Comparison of ENCODE assay signal across 9 mouse cellular contexts in genomic region chr16:11254723-11255164, GRCm38 (mm10). TPM values are rescaled to one million over a fixed set of nuclear protein-coding genes. Genes with fewer than 3 reads are reported as not detected.
A peak's percentile ranks its signal among the peaks of the same experiment; 100 is the strongest.
DNase-seq lines count a peak whose midpoint lies in the region; ATAC-seq and TF ChIP-seq lines count a peak whose summit lies in the region.
"Had no signal": no experiment of that assay in that cellular context is flagged by ENCODE, and none has a peak within 500 bp of the region (broad histone marks: within the 10 kb centered on the region; RNA-seq: fewer than 3 reads in every experiment).

No protein-coding gene starts in this region.

- H3K27ac ChIP-seq in kidney, embryonic 16.5 days (ENCODE audit: low read length), result peak overlapping the region; percentile 96
- H3K27ac ChIP-seq in embryonic facial prominence, embryonic 11.5 days (replicated peaks; ENCODE audit: low read depth, low read length), result 0 out of 2 replicates have a peak overlapping the region, but pooled peaks have one; percentile 48
- H3K27ac ChIP-seq in hindbrain, embryonic 16.5 days (ENCODE audit: low read depth, low read length), result peak overlapping the region; percentile 95
- peak overlapping the region; percentile 94 for H3K27ac ChIP-seq in midbrain, postnatal 0 days (ENCODE audit: low read depth, low read length)

- peaks cover 11% of the 10 kb centered on the region; the same call in 1 of the 2 replicates for H3K4me1 ChIP-seq in kidney, embryonic 16.5 days (ENCODE audit: insufficient read depth, low read length)
- H3K4me1 ChIP-seq in embryonic facial prominence, embryonic 11.5 days (ENCODE audit: control insufficient read depth, insufficient read depth, low read length), result no peaks in the 10 kb centered on the region; the same call in 1 of the 2 replicates
- H3K4me1 ChIP-seq in hindbrain, embryonic 16.5 days (ENCODE audit: control insufficient read depth, insufficient read depth, low read depth, low read length), result peaks cover 15% of the 10 kb centered on the region
- H3K4me1 ChIP-seq in midbrain, postnatal 0 days (ENCODE audit: insufficient read depth, low read length), result no peaks in the 10 kb centered on the region

- no peak for DNase-seq in kidney, adult 11 months
- peak; percentile 21 for DNase-seq in embryonic facial prominence, embryonic 11.5 days (ENCODE audit: low spot score)
- DNase-seq in midbrain, postnatal 0 days (ENCODE audit: low spot score), result no peak
- DNase-seq in retina, postnatal 1 day, result no peak
- DNase-seq in layer of hippocampus, adult 9-11 months, result no peak
- no peak for DNase-seq in cerebellum, postnatal 25 days

- H3K36me3 ChIP-seq in kidney, embryonic 16.5 days (ENCODE audit: insufficient read depth, low read length), result no peaks in the 10 kb centered on the region
- no peaks in the 10 kb centered on the region for H3K36me3 ChIP-seq in embryonic facial prominence, embryonic 11.5 days (replicated peaks; ENCODE audit: control insufficient read depth, insufficient read depth, low read depth, low read length)
- H3K36me3 ChIP-seq in hindbrain, embryonic 16.5 days (ENCODE audit: control insufficient read depth, insufficient read depth, low read length), result no peaks in the 10 kb centered on the region
- H3K36me3 ChIP-seq in midbrain, postnatal 0 days (ENCODE audit: insufficient read depth, low read length), result no peaks in the 10 kb centered on the region

- WGBS in kidney, embryonic 16.5 days, result 11% methylated on average over 10 of the region's 10 CpGs
- 23% methylated on average over 10 of the region's 10 CpGs for WGBS in embryonic facial prominence, embryonic 11.5 days
- 17% methylated on average over 10 of the region's 10 CpGs for WGBS in hindbrain, embryonic 16.5 days
- 21% methylated on average over 10 of the region's 10 CpGs for WGBS in midbrain, postnatal 0 days

- peak overlapping the region; percentile 98 for H3K4me3 ChIP-seq in kidney, embryonic 16.5 days (ENCODE audit: low read length)
- H3K4me3 ChIP-seq in embryonic facial prominence, embryonic 11.5 days (ENCODE audit: low read depth, low read length), result peak overlapping the region; percentile 100
- peak overlapping the region; percentile 99 for H3K4me3 ChIP-seq in hindbrain, embryonic 16.5 days (ENCODE audit: low read length)
- peak overlapping the region; percentile 94 for H3K4me3 ChIP-seq in midbrain, postnatal 0 days (ENCODE audit: low read depth, low read length)

- H3K27me3 ChIP-seq in kidney, embryonic 16.5 days (ENCODE audit: insufficient read depth, low read length), result no peaks in the 10 kb centered on the region
- no peaks in the 10 kb centered on the region for H3K27me3 ChIP-seq in embryonic facial prominence, embryonic 11.5 days (ENCODE audit: control insufficient read depth, insufficient read depth, low read length)
- H3K27me3 ChIP-seq in hindbrain, embryonic 16.5 days (replicated peaks; ENCODE audit: control insufficient read depth, insufficient read depth, low read length), result no peaks in the 10 kb centered on the region
- H3K27me3 ChIP-seq in midbrain, postnatal 0 days (ENCODE audit: insufficient read depth, low read length), result no peaks in the 10 kb centered on the region

- peak overlapping the region; percentile 78 for H3K4me2 ChIP-seq in kidney, embryonic 16.5 days (replicated peaks; ENCODE audit: low read depth, low read length)
- H3K4me2 ChIP-seq in embryonic facial prominence, embryonic 11.5 days (ENCODE audit: low read depth, low read length), result peak overlapping the region; percentile 25
- H3K4me2 ChIP-seq in hindbrain, embryonic 16.5 days (ENCODE audit: low read length), result peak overlapping the region; percentile 69
- peak overlapping the region; percentile 50 for H3K4me2 ChIP-seq in midbrain, postnatal 0 days (ENCODE audit: low read depth, low read length, poor library complexity, severe bottlenecking)

- ATAC-seq in kidney, embryonic 16.5 days (ENCODE audit: low FRiP score, low TSS enrichment), result no peak
- no peak for ATAC-seq in embryonic facial prominence, embryonic 11.5 days (replicated peaks; ENCODE audit: insufficient number of reproducible peaks, low FRiP score, low TSS enrichment, low read depth)
- ATAC-seq in hindbrain, embryonic 16.5 days, result no peak
- ATAC-seq in midbrain, postnatal 0 days (ENCODE audit: low FRiP score), result no peak

- H3K9me3 ChIP-seq in kidney, embryonic 16.5 days (ENCODE audit: low read length), result no peaks in the 10 kb centered on the region
- H3K9me3 ChIP-seq in embryonic facial prominence, embryonic 11.5 days (replicated peaks; ENCODE audit: control insufficient read depth, low read length), result no peaks in the 10 kb centered on the region
- H3K9me3 ChIP-seq in hindbrain, embryonic 16.5 days (ENCODE audit: control insufficient read depth, low read length), result no peaks in the 10 kb centered on the region
- H3K9me3 ChIP-seq in midbrain, postnatal 0 days (ENCODE audit: low read length), result no peaks in the 10 kb centered on the region

- TF ChIP-seq CTCF in midbrain, postnatal 0 days (IDR thresholded peaks at IDR 0.05), result 0 out of 2 replicates have a peak, but pooled peaks have one; percentile 12

- H3K9ac ChIP-seq in kidney, embryonic 16.5 days (replicated peaks; ENCODE audit: low read length), result peak overlapping the region; percentile 98
- H3K9ac ChIP-seq in embryonic facial prominence, embryonic 11.5 days (replicated peaks; ENCODE audit: low read length), result peak overlapping the region; percentile 55
- peak overlapping the region; percentile 80 for H3K9ac ChIP-seq in hindbrain, embryonic 16.5 days (ENCODE audit: low read depth, low read length)
- H3K9ac ChIP-seq in midbrain, postnatal 0 days (replicated peaks; ENCODE audit: low read length, poor library complexity, severe bottlenecking), result peak overlapping the region; percentile 74

RNA-seq across cellular contexts. Expression of gene Gspt1, which starts 0.6 kb away (rescaled TPM):
- polyA plus RNA-seq in kidney, embryonic 16.5 days (2015; fragmentation: Nextera tagmentation; extraction: Ambion mirVana), result 66.6 and 76.6 TPM in 2 replicates
- 102 and 109 TPM in 2 replicates for polyA plus RNA-seq in embryonic facial prominence, embryonic 11.5 days (2014; fragmentation: Nextera tagmentation; extraction: Ambion mirVana)
- 40.0 and 43.7 TPM in 2 replicates for polyA plus RNA-seq in hindbrain, embryonic 16.5 days (2015; fragmentation: Nextera tagmentation; extraction: Ambion mirVana)
- 60.9 and 74.1 TPM in 2 replicates for total RNA-seq in midbrain, postnatal 0 days (2014; rRNA removed)
- polyA plus RNA-seq in midbrain, postnatal 0 days (2015; fragmentation: Nextera tagmentation; extraction: Ambion mirVana), result 36.4 and 39.0 TPM in 2 replicates

RNA-seq across cellular contexts. Expression of gene Rsl1d1, which starts 51.6 kb away (rescaled TPM):
- polyA plus RNA-seq in kidney, embryonic 16.5 days (2015; fragmentation: Nextera tagmentation; extraction: Ambion mirVana), result 179 and 182 TPM in 2 replicates
- 285 and 309 TPM in 2 replicates for polyA plus RNA-seq in embryonic facial prominence, embryonic 11.5 days (2014; fragmentation: Nextera tagmentation; extraction: Ambion mirVana)
- polyA plus RNA-seq in hindbrain, embryonic 16.5 days (2015; fragmentation: Nextera tagmentation; extraction: Ambion mirVana), result 117 and 124 TPM in 2 replicates
- 54.6 and 85.5 TPM in 2 replicates for total RNA-seq in midbrain, postnatal 0 days (2014; rRNA removed)
- 124 and 140 TPM in 2 replicates for polyA plus RNA-seq in midbrain, postnatal 0 days (2015; fragmentation: Nextera tagmentation; extraction: Ambion mirVana)

RNA-seq across cellular contexts. Expression of gene Tnfrsf17, which starts 58.9 kb away (rescaled TPM):
- not detected in 2 replicates for polyA plus RNA-seq in kidney, embryonic 16.5 days (2015; fragmentation: Nextera tagmentation; extraction: Ambion mirVana)
- not detected in 2 replicates for polyA plus RNA-seq in embryonic facial prominence, embryonic 11.5 days (2014; fragmentation: Nextera tagmentation; extraction: Ambion mirVana)
- 0.26 TPM in 1 of 2 replicates, not detected in the other for polyA plus RNA-seq in hindbrain, embryonic 16.5 days (2015; fragmentation: Nextera tagmentation; extraction: Ambion mirVana)
- total RNA-seq in midbrain, postnatal 0 days (2014; rRNA removed), result not detected in 2 replicates
- 0.20 and 0.21 TPM in 2 replicates for polyA plus RNA-seq in midbrain, postnatal 0 days (2015; fragmentation: Nextera tagmentation; extraction: Ambion mirVana)
- total RNA-seq: hematopoietic stem cell, adult 5-6 weeks had no signal

Comparison
In these comparisons a context has a peak if more than half of its experiments do, and no peak if none do; other contexts are left out.
1. H3K4me2 ChIP-seq: peak in every context shown above with its lines; median percentile 78 in kidney, embryonic 16.5 days; 69 in hindbrain, embryonic 16.5 days; 50 in midbrain, postnatal 0 days; 25 in embryonic facial prominence, embryonic 11.5 days.